Mouse (Mus musculus): Measurements from ENCODE around the gene Rpl12. TPM values are rescaled to one million over a fixed set of nuclear protein-coding genes. Genes with fewer than 3 reads are reported as not detected.

Rpl12 gene
- polyA plus RNA-seq, 1 experiment = 226 TPM

GRCm38 (mm10) chr2:32940483-32940882 is 20.9 kb upstream of the Rpl12 start:
- no peak for DNase-seq (ENCODE audit: low read depth)

DNA sequence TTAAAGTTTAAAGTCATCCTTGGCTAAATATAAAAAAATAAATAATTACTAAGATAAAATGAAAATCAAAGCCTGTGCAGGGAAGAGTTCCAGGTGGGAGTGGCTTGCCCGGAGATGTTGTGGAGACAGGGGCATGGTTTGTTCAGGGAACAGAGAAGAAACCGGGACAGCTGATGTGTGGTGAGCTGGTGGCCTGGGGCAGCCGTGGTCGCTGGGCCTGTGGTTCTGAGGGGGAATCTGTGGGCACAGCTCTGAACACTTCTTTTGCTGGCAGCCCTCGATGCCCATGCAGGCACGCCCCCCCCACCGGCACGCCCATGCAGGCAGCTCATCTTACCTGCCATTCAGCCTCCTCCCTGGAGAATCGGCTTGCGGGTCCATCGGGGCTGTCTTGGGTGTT is 13.9 kb upstream of the Rpl12 start:
- no peak for DNase-seq (ENCODE audit: low read depth)

- no peak for DNase-seq (ENCODE audit: low read depth)
These were observed 6.8 kb upstream of the Rpl12 start for GRCm38 (mm10) chr2:32954581-32954980.

- DNase-seq (ENCODE audit: low read depth) = no peak
These were observed 4.0 kb upstream of the Rpl12 start for GRCm38 (mm10) chr2:32957344-32957743.

DNA sequence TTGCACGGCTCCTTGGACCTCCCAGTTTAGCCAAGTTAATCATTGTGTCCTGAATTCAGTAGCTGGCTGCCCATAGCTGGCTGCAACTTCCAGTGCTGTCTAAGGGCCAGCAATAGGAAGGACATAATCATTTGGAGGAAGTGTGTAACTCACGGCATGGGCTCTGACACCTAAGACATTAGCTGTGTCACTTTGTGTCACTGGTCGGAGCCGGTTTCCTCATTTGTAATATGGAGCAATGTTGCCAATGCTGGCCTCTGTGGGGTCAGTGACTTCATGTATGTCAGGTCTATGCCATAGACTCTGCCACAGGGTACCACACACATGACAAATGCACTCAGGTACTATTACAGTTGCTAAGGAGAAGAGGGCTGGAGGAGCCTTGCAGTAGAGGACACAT is 1.1 kb upstream of the Rpl12 start:
- DNase-seq (ENCODE audit: low read depth) = no peak

DNA sequence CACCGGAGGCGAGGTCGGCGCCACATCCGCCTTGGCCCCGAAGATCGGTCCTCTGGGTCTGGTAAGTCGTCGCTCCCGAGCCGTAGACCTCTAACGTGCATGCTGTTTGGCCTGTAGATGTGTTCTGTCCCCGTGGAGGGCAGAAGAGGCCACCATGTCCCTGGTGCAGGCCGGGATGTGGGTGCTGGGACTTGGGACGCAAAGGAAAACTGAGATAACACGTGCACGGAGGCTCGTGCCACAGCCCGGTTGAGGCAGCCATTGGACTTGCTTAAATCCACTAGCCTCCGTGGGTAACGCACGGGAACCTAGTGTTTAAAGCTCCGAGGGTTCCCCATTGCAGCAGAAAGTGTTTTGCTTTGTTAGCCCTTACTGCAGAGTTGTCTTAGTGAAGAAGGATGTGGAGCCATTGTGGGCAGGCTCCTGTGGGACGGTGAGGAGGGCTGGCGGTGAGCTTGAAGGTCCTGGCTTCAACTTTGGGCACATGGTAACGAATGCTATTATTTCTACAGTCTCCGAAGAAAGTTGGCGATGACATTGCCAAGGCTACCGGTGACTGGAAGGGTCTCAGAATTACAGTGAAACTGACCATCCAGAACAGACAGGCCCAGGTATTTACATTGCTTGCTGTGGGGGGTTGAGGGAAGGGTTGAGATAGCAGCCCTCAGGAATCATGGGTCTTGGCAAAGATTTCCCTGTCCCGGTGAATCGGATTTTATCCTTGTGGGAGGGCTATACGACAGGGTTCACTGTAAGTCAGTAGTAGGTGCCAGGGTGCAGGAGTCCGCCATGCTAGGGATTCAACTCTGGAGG is 909 bp downstream of the Rpl12 start:
- DNase-seq (ENCODE audit: low read depth) = no peak

DNA sequence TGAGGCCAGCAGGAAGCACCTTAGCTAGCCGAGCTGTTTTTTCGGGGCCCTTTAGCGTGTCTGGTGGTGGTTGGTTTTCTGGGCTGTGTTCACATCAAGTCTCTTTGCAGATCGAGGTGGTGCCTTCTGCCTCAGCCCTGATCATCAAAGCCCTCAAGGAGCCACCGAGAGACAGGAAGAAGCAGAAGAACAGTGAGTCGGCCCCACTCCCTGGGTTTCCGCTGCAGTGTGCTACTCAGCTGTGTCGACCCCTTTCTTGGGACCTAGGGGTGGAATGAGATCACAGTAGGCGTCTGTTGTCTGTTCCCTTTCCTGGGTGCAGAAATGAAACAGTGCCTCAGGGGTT is 1.5 kb downstream of the Rpl12 start:
- DNase-seq (ENCODE audit: low read depth) = no peak

- no peak for DNase-seq (ENCODE audit: low read depth)
These were observed 2.2 kb downstream of the Rpl12 start for GRCm38 (mm10) chr2:32963544-32963943.

DNA sequence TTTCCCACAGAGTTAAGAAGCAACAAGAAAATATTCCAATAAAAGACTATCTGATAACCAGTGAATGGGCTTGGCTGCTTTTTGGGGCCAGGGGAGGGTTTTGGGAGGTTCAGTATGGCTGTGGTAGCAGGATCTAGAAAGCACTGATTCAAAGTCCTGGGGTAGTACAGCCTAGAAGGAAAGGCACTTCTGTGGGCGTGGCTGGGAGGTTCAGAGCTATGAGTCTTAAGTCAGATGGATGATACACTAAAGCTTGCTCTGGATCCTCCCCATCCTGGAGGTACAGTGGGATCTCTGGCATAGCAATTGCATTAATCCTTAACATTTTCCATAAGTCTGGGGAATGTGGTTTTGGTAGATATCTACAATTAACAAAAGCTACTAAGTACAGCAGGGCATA is 2.6 kb downstream of the Rpl12 start:
- no peak for DNase-seq (ENCODE audit: low read depth)

DNA sequence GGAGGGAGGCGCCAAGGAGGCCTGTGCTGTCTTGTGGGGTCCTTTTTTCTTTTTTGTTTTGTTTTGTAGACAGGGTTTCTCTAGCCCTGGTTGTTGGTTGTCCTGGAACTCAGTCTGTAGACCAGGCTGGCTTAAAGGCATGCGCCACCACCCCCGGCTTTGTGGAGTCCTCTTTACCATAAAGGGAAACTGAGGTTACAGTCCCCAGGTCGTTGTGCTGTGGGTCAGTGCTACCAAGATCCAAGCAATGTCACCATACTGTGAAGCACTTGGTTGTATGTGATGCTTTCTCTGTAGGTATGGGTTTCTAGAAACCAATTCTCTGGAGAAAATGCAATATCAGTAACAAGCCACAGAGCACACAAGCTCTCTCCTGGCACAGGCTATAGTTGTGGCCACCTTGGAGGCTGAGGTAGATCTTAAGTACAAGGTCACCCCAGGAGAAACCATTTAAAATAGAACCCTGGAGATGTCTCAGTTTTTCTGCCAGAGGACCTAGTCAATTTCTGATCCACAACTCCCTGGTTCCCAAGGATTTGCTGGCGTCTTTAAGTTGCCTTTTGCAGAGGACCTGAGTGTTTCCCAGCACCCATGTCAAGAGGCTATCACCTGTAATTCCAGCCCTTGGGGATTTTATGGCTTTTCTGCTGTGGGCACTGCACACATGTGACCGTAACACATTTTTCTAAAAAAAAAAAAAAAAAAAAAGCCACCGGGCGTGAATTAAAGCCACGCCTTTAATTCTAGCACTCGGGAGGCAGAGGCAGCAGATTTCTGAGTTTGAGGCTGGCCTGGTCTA is 3.5 kb downstream of the Rpl12 start:
- DNase-seq (ENCODE audit: low read depth) = no peak

DNA sequence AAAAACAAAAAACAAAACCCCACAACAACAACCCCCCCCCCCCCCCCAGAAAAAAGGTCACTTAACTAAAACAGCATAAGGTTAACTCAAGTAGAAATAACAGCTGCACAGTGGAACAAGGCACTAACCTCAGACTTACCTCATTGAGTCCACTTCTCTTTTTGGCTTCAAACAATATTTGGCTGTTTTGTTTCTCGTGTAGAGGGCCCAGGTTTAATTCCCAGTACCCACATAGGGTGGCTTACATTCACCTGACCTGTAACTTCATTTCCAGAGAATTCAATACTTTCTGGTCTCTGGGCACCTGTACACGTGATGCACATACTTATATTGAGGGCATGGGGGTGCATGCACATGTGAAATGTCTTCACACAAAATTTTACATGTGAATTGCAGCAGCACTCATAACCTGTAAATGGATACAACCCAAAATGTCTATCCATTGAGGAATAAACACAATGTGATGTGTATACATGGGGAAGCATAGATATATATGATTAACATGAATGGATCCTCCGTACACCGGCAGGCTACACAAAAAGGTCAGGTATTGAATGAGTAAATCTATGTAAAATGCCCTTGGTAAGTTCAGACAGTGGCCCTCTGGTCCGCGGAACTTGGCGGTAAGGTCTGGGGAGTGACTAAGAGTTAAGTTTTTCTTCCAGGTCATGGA is 4.3 kb downstream of the Rpl12 start:
- no peak for DNase-seq (ENCODE audit: low read depth)

DNA sequence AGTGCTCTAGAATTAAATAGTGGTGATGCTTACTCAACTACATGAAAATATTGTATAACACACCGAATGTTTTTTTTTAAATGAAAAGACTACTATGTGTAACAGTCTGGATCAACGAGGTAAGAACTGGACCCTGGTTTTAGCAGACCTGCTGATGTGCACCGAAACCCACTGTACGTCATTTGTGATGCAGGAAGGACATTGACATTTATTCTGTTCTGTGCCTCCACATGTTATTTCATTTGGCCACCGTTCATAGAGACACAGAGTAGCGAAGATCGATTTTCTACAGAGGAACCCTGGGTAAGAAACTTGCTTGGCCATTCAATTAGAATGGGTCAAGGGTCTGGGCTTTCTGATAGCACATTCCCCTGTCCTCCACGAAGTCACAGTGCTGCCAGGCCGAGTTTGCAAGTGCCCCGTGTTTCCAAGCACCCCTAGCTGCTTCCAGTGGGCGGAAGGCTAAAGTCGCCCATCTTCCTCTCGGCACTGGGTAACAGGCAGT is 4.9 kb downstream of the Rpl12 start:
- DNase-seq (ENCODE audit: low read depth) = no peak

- DNase-seq (ENCODE audit: low read depth) = no peak
These were observed 5.6 kb downstream of the Rpl12 start for GRCm38 (mm10) chr2:32966689-32967631.

DNA sequence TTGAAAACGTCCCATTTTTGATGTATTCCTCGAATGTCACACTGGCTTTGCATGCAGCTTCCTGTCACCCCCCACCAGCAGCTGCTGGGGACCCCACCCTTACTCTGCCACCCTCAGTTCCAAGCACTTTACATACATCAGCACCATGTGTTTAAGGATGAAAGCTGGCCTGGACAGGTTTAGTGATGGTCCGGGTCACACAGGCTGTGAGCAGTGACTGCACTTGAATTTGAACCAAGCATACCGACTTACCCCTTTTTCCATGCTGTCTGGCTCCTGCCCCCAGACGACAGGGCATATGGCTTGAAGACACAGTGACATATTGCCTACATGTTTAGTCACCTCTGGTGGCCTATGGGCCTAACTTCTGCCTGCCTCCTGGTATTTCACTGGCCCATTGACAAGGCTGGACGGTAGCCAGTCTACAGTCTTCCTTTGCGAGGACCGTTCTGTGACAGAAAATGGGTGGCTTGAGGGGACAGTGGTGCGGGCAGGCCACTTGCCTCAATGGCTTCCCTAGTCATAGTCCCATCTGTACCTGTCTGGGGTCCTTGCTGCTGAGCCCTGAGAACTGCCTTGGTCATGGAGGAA is 6.8 kb downstream of the Rpl12 start:
- DNase-seq (ENCODE audit: low read depth) = no peak

DNA sequence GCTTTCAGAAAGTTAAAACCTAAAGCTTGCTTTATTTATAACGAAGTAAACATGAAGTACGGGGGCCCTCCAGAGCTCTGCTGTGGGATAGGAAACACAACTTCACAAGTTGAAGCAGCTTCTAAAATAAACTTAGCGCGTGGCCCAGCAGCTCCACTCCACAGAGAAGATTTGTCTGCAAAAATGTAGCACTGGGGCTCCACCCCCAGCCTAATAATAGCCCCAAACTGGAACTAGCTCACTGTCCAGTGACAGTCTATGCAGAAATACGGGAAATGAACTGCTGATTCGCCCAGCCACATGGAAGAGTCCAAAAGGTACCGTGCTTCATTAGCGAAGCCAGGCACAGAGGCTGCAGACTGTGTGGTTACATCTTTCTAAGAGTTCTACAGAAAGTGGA is 8.0 kb downstream of the Rpl12 start:
- DNase-seq (ENCODE audit: low read depth) = no peak

DNA sequence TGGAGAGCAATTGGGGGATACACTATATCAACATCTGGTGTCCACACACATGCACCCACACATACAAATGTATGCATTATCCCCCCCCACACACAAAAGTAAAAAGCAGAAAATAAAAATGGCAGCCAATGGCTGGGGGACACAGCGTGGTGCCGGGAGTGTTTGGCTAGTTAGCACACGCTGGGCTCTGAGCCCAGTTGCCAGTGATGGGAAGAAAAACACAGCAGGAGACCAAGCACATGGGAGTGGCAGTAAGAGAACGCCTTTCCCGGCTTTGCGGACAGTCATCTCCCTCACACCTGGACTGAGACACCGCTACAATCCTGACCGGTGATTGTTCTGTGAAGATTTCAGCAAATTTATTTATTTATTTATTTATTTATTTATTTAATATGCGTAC is 9.9 kb downstream of the Rpl12 start:
- no peak for DNase-seq (ENCODE audit: low read depth)

- DNase-seq (ENCODE audit: low read depth) = no peak
These were observed 12.9 kb downstream of the Rpl12 start for GRCm38 (mm10) chr2:32974216-32974615.

DNA sequence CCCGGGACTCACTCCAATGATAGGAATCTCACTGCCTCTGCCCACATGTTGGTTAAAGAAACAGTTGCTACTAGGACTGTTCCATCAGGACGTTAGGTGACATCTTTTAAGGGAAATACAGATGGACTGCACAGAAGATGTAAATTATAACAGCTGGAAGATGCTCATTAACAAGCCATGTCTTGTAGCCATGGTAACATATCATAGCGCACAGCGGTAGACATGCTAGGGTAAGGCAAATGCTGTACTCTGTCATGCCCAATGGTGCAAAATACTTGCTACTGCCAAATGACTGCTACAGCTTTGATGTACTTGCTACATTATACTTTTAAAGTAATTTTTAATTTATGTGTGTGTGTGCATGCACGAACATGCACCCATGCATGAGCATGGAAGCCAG is 15.8 kb downstream of the Rpl12 start:
- DNase-seq (ENCODE audit: low read depth) = no peak

DNA sequence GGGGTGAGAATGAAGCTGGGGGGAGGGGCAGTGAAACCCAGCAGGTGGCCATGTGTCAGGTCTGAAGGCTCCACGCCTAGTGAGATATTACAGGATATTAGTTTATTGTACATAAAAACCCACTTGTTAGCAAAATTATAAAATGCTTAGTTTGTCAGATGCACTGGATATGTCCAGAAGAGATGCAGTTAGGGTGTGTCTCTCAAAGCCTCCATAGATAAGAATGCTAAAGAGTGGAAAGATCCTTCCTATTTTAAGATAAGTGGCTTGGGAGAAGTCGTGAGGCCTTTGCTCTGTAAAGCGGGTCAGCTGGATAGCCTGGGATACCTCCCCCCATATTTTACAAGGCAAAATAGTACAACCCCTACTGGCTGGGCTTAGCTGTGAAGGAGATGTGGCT is 17.3 kb downstream of the Rpl12 start:
- no peak for DNase-seq (ENCODE audit: low read depth)

DNA sequence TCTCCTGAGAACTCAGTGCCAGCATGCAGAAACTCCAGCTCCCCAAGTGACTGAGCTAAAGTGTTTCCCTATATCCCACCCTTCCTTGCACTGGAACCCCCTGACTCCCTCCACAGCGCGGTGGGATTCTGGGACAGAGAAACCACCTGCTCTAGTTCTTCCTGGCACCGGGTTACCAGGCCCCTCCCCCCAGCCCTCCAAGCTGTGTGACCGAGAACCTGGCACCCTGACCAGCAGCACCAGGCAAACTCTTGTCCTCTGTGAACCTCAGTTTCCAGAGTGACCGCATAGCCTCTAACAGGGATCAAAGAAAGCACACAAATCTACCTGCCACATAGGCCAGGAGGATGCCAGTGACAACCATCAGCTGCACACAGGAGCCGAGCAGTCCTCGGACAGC is 18.3 kb downstream of the Rpl12 start:
- DNase-seq (ENCODE audit: low read depth) = no peak

DNA sequence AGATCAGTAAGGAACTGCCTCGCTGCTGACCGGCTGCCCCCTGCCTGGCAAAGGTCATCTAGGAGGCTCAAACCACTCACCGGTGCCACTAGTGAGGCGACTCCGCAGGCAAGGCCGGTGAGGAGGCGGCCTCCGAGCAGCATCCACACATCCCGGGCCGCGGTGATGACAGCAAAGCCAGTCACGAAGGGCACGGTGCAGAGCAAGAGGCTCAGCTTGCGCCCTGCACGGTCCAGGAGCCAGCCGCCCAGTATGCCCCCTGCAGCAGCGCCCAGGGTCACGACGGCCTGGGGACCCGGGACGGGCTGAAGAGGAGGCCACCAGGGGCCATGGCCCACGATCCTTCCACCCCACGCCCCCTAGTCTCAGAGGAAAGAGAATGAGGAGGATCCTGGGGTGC is 19.9 kb downstream of the Rpl12 start:
- no peak for DNase-seq (ENCODE audit: low read depth)

All from gonadal fat pad, adult 2 months (tissue).